Mouse (Mus musculus) heart, postnatal 0 days (tissue): ENCODE data around the gene Il9.

Source experiments
- CTCF ChIP-seq: IDR thresholded peaks from 2 replicates; pipeline ENCODE4 v1.5.1; 2016; ENCODE audit warnings: antibody characterized with exemption, control low read depth, low read depth
- EP300 ChIP-seq: IDR thresholded peaks from 2 replicates; pipeline ENCODE4 v1.6.1; 2016; ENCODE audit warnings: antibody characterized with exemption, low read depth

GRCm38 (mm10) chr13:56471211-56471610, 10.8 kb downstream of the Il9 start:
- TF ChIP-seq CTCF (no peak), EP300 (no peak)
